Mouse (Mus musculus) limb, embryonic 15.5 days (tissue): Measurements from ENCODE around the gene Sytl1. TPM values are rescaled to one million over a fixed set of nuclear protein-coding genes. Genes with fewer than 3 reads are reported as not detected.

Source experiments
- ATAC-seq: fragments of 200-750 bp; cut with Nextera tagmentation; 2 replicates; pipeline ENCODE4 v1.8.0; 2017; ENCODE audit warnings: low read depth, moderate TSS enrichment; ENCODE audit not compliant: insufficient number of reproducible peaks, low FRiP score, low TSS enrichment
- H3K27ac ChIP-seq: fragments of 300-500 bp; sonication (generic); 2 replicates; pipeline ENCODE4 v1.5.1; 2015; ENCODE audit warnings: moderate library complexity, mild to moderate bottlenecking, inconsistent platforms
- H3K27me3 ChIP-seq: fragments of 300-500 bp; sonication (generic); 2 replicates; pipeline ENCODE4 v1.6.1; 2015; ENCODE audit warnings: inconsistent platforms
- H3K36me3 ChIP-seq: fragments of 300-500 bp; sonication (generic); 2 replicates; pipeline ENCODE4 v1.6.1; 2015; ENCODE audit warnings: inconsistent platforms
- H3K4me1 ChIP-seq: fragments of 300-500 bp; sonication (generic); 2 replicates; pipeline ENCODE4 v1.6.1; 2015; ENCODE audit warnings: inconsistent platforms
- H3K4me2 ChIP-seq: fragments of 300-500 bp; sonication (generic); 2 replicates; pipeline ENCODE4 v1.6.1; 2015; ENCODE audit warnings: mild to moderate bottlenecking, inconsistent platforms
- H3K4me3 ChIP-seq: fragments of 300-500 bp; sonication (generic); 2 replicates; pipeline ENCODE4 v1.5.1; 2015; ENCODE audit warnings: mild to moderate bottlenecking, inconsistent platforms
- H3K9ac ChIP-seq: fragments of 300-500 bp; sonication (generic); 2 replicates; pipeline ENCODE4 v1.6.1; 2015; ENCODE audit warnings: inconsistent platforms
- H3K9me3 ChIP-seq: fragments of 300-500 bp; sonication (generic); 2 replicates; pipeline ENCODE4 v1.6.1; 2016; ENCODE audit warnings: inconsistent platforms
- WGBS: fragments of 180-500 bp; shearing (Covaris S2); methylation state at CpG from one replicate; pipeline ENCODE4 v1.1.7; 2015; 5-methylcytosine and 5-hydroxymethylcytosine counted together
- polyA plus RNA-seq: library from polyadenylated mRNA; unstranded; fragments of >200 nt; fragmentation: Nextera tagmentation; extraction: Ambion mirVana; gene quantifications from 2 replicates; pipeline ENCODE4 v1.2.1, GENCODE M21; 2015

Sytl1 gene
- polyA plus RNA-seq, 1 experiment from 2014 or later, result 54.1 TPM

DNA sequence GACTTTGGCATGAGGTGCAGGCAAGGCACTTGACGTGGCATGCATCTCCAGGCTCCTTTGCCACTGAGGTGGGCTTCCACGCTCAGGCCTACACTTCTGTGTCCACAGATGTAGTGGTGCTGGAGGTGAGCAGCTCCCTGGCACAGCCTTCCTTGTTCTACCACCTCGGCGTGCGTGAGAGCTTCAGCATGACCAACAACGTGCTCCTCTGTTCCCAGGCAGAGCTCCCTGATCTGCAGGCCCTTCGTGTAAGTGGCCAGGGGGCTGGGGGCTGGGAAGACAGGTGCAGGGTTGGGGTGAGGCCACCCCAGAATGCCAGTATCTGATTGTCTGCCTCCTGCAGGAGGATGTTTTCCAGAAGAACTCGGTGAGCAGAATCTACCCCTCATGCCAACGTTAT is 20.2 kb downstream of the Sytl1 start:
- Histone ChIP-seq H3K27me3 (peaks cover 63% of the 10 kb centered on the region), H3K9me3 (no peaks in the 10 kb centered on the region), H3K4me1 (peaks cover 23% of the 10 kb centered on the region), H3K4me2 (no peak overlapping the region), H3K9ac (no peak overlapping the region), H3K36me3 (no peaks in the 10 kb centered on the region), H3K4me3 (no peak overlapping the region), H3K27ac (no peak overlapping the region)
- no peak for ATAC-seq
- 62% methylated on average over 9 of the region's 9 CpGs for WGBS

DNA sequence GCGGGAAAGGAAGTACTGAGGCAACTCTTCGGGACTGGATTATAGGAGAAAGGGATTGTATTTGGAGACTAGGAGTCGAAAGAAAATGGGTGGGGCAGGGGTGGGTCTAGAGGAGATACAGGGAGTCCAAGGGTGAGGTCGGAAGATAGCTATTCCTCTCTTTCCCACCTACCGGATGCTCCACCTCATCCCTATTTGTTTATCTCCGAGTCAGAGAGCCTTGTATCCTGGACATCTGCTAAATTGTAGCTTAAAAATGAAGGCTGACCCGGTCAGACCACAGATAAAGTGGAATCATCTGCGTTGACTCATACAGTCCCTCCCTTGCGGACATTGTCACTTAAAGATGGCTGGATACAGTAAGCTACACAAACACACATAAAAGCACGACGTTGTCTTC is 21.0 kb downstream of the Sytl1 start:
- Histone ChIP-seq H3K4me2 (peak overlapping the region; percentile 95), H3K9me3 (no peaks in the 10 kb centered on the region), H3K27ac (0 out of 2 replicates have a peak overlapping the region, but pooled peaks have one; percentile 86), H3K36me3 (no peaks in the 10 kb centered on the region), H3K4me3 (peak overlapping the region; percentile 67), H3K27me3 (peaks cover 55% of the 10 kb centered on the region), H3K9ac (no peak overlapping the region), H3K4me1 (peaks cover 18% of the 10 kb centered on the region)
- 34% methylated on average over 11 of the region's 11 CpGs for WGBS
- ATAC-seq, result no peak

DNA sequence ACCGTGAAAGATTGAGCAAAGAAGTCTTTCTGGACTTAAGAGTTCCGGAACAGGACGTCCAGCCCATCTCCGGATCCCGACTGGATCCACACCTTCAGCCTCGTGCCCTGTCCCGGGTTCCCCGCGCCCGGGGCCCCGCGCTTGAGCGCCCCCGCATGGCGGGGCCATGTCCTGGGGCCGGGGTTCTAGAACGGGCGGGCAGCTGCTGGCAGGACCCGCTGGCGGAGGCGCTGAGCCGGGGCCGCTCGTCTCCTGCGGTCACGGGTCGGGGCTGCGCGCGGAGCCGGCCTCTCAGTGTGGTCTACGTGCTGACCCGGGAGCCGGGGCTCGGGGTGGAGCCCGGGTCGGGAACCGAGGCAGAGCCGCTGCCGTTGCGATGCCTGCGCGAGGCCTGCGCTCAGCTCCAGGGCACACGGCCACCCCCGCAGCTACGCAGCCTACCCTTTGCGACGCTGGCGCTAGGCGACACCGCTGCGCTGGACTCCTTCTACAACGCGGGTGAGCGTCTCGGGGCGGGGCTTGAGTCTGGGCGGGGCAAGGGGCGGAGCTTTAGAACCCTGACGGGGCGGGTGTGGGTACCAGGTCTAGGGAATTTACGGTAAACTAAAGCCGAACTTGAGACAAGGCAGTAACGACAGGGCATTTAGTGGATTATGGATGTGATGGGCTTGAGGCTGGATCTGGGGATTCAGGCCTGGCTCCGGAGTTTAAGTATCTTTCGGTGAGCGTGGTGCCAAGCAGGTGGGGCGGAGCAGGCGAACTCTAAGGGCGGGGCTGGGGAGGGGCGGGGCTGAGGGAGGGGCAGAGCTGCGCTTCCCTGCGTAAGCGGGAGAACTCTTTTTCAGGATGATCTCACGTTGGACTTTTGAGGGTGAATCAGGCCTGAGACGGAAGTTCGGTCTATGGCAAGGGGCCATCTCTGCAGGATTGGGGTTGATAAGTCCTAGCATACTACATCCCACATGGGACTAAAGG is 21.7 kb downstream of the Sytl1 start:
- H3K27ac ChIP-seq, result peak overlapping the region; percentile 86
- peak; percentile 90 for ATAC-seq
- H3K27me3 ChIP-seq, result peaks cover 48% of the 10 kb centered on the region
- H3K9me3 ChIP-seq, result no peaks in the 10 kb centered on the region
- H3K36me3 ChIP-seq, result no peaks in the 10 kb centered on the region
- peak overlapping the region; percentile 67 for H3K4me3 ChIP-seq
- H3K9ac ChIP-seq, result peak overlapping the region; percentile 62
- under 1% methylated on average over 78 of the region's 78 CpGs for WGBS
- H3K4me2 ChIP-seq, result peak overlapping the region; percentile 95
- peaks cover 16% of the 10 kb centered on the region for H3K4me1 ChIP-seq

DNA sequence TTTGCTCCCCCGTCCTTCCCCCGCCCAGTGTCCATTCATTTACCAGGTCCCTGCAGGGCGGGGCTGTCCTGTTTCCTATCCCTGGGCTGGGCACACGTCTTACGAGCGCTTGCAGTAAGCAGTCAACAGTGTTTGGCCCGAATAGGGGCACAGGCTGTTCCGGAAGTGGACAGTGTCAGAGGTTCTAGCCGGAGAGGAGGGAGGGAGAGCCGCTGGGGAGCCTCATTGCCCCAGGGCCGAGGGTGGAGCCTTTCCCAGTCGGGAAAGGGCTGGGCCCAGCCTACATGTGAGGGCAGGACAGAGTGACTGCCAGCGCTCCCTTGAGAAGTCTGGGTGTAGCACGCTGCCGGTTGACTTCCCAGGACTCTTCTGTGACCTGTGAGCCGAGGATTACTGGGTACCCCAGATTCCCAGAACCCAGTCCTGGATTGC is 22.4 kb downstream of the Sytl1 start, which contains the start of gene Map3k6:
Gene Map3k6 (plus strand): TSS at position 329 of the 432 bp plus-strand sequence.
- Histone ChIP-seq H3K4me1 (peaks cover 16% of the 10 kb centered on the region), H3K27ac (peak within 1 kb of the TSS; percentile 86), H3K9me3 (no peaks in the 10 kb centered on the region), H3K4me2 (peak within 1 kb of the TSS; percentile 95), H3K36me3 (no peaks in the 10 kb centered on the region), H3K9ac (peak within 1 kb of the TSS; percentile 62), H3K4me3 (peak within 1 kb of the TSS; percentile 67), H3K27me3 (peaks cover 49% of the 10 kb centered on the region)
- 12% methylated on average over 16 of the region's 16 CpGs for WGBS
- peak; percentile 11; the same call in 1 of the 2 replicates for ATAC-seq

DNA sequence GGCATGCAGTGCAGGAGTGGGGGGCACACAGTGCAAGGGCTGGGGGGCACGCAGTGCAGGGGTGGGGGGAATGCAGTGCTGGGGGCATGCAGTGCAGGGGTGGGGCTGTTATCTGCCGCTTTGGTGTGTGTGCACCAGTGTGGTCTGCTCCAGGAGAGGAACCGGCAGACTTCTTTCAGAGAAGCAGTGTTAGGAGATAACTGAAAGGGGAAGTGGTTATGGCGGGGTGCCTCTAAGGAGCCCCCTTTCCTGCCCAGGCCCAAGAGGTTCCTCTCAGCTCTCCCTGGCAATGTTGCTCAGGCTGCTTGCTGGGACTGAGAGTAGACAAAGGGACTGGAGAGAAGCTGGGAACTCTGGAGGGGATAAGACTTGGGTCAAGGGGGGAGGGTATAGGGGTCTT is 25.0 kb downstream of the Sytl1 start:
- Histone ChIP-seq H3K27me3 (peaks cover 32% of the 10 kb centered on the region), H3K36me3 (no peaks in the 10 kb centered on the region), H3K4me2 (no peak overlapping the region), H3K4me1 (peaks cover 16% of the 10 kb centered on the region), H3K4me3 (no peak overlapping the region), H3K9ac (no peak overlapping the region), H3K27ac (no peak overlapping the region), H3K9me3 (no peaks in the 10 kb centered on the region)
- no peak for ATAC-seq
- WGBS, result 69% methylated on average over 4 of the region's 4 CpGs

DNA sequence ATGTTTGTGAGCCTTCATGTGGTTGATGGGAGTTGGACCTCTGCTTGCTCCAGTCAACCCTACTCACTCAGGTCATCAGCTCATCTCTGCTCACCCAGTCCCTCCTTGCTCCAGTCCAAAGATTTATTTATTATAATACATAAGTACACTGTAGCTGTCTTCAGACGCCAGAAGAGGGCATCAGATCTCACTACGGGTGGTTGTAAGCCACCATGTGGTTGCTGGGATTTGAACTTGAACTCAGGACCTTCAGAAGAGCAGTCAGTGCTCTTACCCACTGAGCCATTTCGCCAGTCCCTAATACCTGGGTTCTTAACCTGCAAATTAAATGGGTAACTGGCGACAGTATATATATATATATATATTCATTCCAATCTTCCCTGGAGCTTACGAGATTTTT is 27.5 kb downstream of the Sytl1 start:
- peaks cover 2% of the 10 kb centered on the region for H3K4me1 ChIP-seq
- H3K36me3 ChIP-seq, result no peaks in the 10 kb centered on the region
- H3K27me3 ChIP-seq, result peaks cover 16% of the 10 kb centered on the region
- no peak overlapping the region for H3K9ac ChIP-seq
- H3K4me3 ChIP-seq, result no peak overlapping the region
- no peaks in the 10 kb centered on the region for H3K9me3 ChIP-seq
- H3K4me2 ChIP-seq, result no peak overlapping the region
- no peak overlapping the region for H3K27ac ChIP-seq
- 75% methylated on average over 5 of the region's 5 CpGs for WGBS
- ATAC-seq, result no peak

DNA sequence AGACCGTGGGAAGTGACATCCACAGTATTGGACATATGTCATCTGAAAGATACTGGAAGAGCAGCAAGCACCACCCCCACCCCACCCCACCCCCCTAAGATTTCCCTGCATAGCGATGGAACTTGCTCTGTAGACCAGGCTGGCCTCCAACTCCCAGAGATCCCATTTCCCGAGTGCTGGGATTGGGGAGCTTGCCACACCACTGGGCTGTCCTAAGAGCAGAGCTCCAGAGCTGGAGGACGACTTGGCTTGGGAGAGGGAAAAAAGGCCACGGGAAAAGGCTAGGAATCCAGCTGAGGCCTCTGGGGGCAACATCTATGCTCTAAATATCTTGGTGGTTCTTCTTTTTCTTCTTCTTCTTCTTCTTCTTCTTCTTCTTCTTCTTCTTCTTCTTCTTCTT is 28.1 kb downstream of the Sytl1 start:
- H3K27me3 ChIP-seq, result peaks cover 9% of the 10 kb centered on the region; the same call in 1 of the 2 replicates
- no peak overlapping the region for H3K4me3 ChIP-seq
- no peak overlapping the region for H3K27ac ChIP-seq
- H3K9me3 ChIP-seq, result no peaks in the 10 kb centered on the region
- H3K36me3 ChIP-seq, result no peaks in the 10 kb centered on the region
- no peak for ATAC-seq
- H3K4me2 ChIP-seq, result no peak overlapping the region
- 54% methylated on average over 5 of the region's 5 CpGs for WGBS
- H3K9ac ChIP-seq, result no peak overlapping the region
- H3K4me1 ChIP-seq, result peaks cover 2% of the 10 kb centered on the region; the same call in 1 of the 2 replicates

DNA sequence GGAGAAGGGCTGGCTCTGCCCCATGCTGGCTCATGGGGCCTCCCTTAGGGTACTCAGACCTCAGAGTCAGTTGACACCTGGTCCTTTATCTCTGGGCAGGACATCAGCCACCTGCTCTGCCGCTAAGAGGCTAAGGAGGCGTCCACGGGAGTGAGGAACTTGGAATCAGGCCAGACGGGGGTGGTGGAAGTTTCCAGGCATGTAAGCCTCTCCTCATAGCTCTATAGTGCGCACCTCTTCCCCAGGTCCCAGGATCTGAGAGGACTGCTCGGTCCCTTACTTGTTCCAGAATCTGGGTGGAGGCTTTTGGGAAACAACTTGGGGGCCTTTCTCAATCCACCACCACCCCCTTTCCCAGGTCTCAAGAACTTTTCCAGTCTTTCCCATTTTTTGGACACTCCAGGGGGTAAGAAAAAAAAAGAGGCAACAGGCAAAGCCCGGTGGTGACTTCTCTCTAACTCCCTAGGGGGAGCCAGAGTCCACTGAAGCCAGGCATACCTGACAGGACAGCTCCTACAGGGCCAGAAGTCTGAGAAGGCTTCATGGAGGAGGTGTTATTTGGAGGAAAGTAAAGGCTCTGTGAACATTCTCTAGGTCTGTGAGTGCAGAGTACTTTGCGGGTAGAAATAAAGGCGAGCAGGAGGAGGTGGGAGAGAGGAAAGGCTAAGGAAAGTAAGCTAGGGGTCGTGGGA is 29.5 kb downstream of the Sytl1 start:
- H3K27ac ChIP-seq, result no peak overlapping the region
- peaks cover 5% of the 10 kb centered on the region; the same call in 1 of the 2 replicates for H3K4me1 ChIP-seq
- peaks cover 4% of the 10 kb centered on the region; the same call in 1 of the 2 replicates for H3K27me3 ChIP-seq
- no peak overlapping the region for H3K9ac ChIP-seq
- ATAC-seq, result peak; percentile 17; the same call in 1 of the 2 replicates
- no peaks in the 10 kb centered on the region for H3K9me3 ChIP-seq
- 33% methylated on average over 10 of the region's 10 CpGs for WGBS
- no peak overlapping the region for H3K4me3 ChIP-seq
- H3K36me3 ChIP-seq, result no peaks in the 10 kb centered on the region
- H3K4me2 ChIP-seq, result no peak overlapping the region

DNA sequence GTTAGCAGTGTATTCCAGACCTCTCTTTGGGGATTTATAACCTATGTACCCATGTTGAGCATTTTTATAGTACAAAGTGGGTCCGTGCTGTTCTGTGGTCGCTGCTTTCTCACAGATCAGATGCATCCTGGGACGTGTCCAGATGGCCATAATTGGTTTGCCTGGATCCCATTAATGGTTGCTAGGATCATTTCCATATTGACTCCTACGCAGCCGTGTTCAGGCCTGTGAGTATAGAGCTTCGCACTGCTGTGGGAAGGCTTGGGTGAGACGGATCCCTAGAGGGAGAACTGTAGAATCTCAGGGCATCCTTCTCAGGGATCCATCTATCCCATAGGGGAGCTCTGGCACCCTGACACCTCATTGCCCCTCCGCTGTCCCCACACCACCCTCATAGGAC is 33.3 kb downstream of the Sytl1 start:
- H3K9ac ChIP-seq, result no peak overlapping the region
- no peaks in the 10 kb centered on the region for H3K27me3 ChIP-seq
- WGBS, result 41% methylated on average over 8 of the region's 8 CpGs
- no peak overlapping the region for H3K4me3 ChIP-seq
- H3K4me1 ChIP-seq, result peaks cover 5% of the 10 kb centered on the region; the same call in 1 of the 2 replicates
- no peaks in the 10 kb centered on the region for H3K9me3 ChIP-seq
- ATAC-seq, result peak; percentile 26; the same call in 1 of the 2 replicates
- no peak overlapping the region for H3K4me2 ChIP-seq
- peak overlapping the region; percentile 0; the same call in 1 of the 2 replicates for H3K27ac ChIP-seq
- H3K36me3 ChIP-seq, result no peaks in the 10 kb centered on the region

DNA sequence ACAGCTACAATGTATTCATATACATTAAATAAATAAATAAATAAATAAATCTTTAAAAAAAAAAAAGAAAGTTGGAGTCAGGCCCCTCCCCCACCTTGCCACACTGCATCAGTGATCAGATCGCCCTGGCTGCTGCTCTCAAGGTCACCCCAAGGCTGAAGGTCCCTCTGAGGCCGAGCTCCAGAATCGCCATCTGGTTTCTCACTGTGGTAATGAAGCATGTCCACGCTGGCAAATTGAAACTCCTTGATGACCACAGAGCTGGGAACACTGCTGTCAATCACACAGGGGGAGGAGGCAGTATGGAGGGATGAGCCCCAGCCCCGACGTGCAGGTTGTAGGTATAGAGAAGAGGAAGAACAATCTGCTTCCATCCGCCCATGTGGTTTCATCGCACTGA is 35.3 kb downstream of the Sytl1 start:
- Histone ChIP-seq H3K36me3 (no peaks in the 10 kb centered on the region), H3K9ac (no peak overlapping the region), H3K4me2 (no peak overlapping the region), H3K27me3 (no peaks in the 10 kb centered on the region), H3K4me3 (no peak overlapping the region), H3K27ac (no peak overlapping the region), H3K9me3 (no peaks in the 10 kb centered on the region), H3K4me1 (peaks cover 13% of the 10 kb centered on the region)
- ATAC-seq, result no peak
- WGBS, result 76% methylated on average over 8 of the region's 8 CpGs

DNA sequence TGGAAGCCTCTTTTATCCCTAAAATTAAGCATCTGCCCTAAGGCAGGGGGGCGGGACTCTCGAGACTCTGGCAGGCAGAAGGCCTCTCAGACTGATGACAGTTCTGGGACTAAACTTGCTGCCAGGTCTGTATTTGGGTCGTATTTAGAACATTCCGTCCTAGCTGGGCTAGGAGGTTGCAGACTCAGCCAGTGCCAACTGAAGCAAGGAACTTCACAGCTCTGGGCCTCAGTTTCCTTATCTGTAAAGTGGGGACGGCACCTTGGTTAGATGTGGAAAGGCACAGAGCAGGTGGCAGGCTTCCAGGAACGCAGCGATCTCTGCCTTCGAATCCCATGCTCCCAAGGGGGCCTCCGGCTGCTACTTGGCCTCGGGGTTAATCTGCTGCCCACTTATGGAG is 36.8 kb downstream of the Sytl1 start:
- Histone ChIP-seq H3K4me1 (peaks cover 17% of the 10 kb centered on the region), H3K27me3 (peaks cover 10% of the 10 kb centered on the region; the same call in 1 of the 2 replicates)

More for the DNA sequence above, 36.8 kb downstream of the Sytl1 start:
- Histone ChIP-seq H3K4me3 (no peak overlapping the region), H3K9ac (no peak overlapping the region), H3K4me2 (no peak overlapping the region), H3K27ac (no peak overlapping the region), H3K36me3 (no peaks in the 10 kb centered on the region), H3K9me3 (no peaks in the 10 kb centered on the region)
- ATAC-seq, result no peak
- WGBS, result 67% methylated on average over 10 of the region's 10 CpGs
